Mouse (Mus musculus): ENCODE results near the gene Khnyn. TPM values are rescaled to one million over a fixed set of nuclear protein-coding genes. Genes with fewer than 3 reads are reported as not detected.

Gene Khnyn
- polyA plus RNA-seq, 1 experiment from 2014 or later: 38.8 TPM

GRCm38 (mm10) chr14:55862186-55862585 is 22.6 kb upstream of the Khnyn start:
- H3K9me3 ChIP-seq (replicated peaks): no peaks in the 10 kb centered on the region
- H3K36me3 ChIP-seq: peaks cover 78% of the 10 kb centered on the region
- H3K4me1 ChIP-seq: peaks cover 37% of the 10 kb centered on the region
- peak; percentile 27 for DNase-seq (ENCODE audit: low spot score)
- no peak overlapping the region for H3K4me3 ChIP-seq
- H3K27me3 ChIP-seq (ENCODE audit: low read depth, poor library complexity, severe bottlenecking): no peaks in the 10 kb centered on the region
- 85% methylated on average over 6 of the region's 6 CpGs for WGBS
- peak overlapping the region; percentile 26; the same call in 1 of the 2 replicates for H3K27ac ChIP-seq

- no peaks in the 10 kb centered on the region for H3K9me3 ChIP-seq (replicated peaks)
- H3K27ac ChIP-seq: peak overlapping the region; percentile 33
- peaks cover 29% of the 10 kb centered on the region for H3K4me1 ChIP-seq
- WGBS: 93% methylated on average over 10 of the region's 10 CpGs
- H3K4me3 ChIP-seq: no peak overlapping the region
- H3K36me3 ChIP-seq: peaks cover 77% of the 10 kb centered on the region
- DNase-seq (ENCODE audit: low spot score): no peak
- H3K27me3 ChIP-seq (ENCODE audit: low read depth, poor library complexity, severe bottlenecking): no peaks in the 10 kb centered on the region
Observed at GRCm38 (mm10) chr14:55862970-55863369, 21.8 kb upstream of the Khnyn start.

DNA sequence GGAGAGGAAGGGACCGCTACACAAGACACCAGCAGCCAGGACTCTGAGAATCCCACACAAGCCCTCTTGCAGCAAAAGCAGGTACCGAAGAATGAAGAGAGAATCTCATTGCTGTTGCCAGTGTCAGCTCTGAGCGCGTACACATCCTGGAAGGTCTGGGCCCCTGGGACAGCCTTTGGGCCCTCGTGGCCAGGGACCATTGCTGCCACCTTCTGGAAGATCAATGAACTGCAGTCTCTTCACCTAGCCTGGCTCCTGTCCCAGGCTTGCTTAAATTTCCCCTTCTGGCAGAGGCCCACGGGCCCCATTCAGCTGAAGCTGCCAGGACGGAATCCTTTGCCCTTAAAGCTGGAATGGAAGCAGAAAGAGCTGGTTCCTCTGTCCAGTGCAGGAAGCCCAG is 21.0 kb upstream of the Khnyn start:
- no peaks in the 10 kb centered on the region for H3K9me3 ChIP-seq (replicated peaks)
- H3K27me3 ChIP-seq (ENCODE audit: low read depth, poor library complexity, severe bottlenecking): no peaks in the 10 kb centered on the region
- H3K4me3 ChIP-seq: no peak overlapping the region
- H3K27ac ChIP-seq: no peak overlapping the region
- peak; percentile 86 for DNase-seq (ENCODE audit: low spot score)
- peaks cover 78% of the 10 kb centered on the region for H3K36me3 ChIP-seq
- 36% methylated on average over 7 of the region's 7 CpGs for WGBS
- H3K4me1 ChIP-seq: peaks cover 26% of the 10 kb centered on the region

DNA sequence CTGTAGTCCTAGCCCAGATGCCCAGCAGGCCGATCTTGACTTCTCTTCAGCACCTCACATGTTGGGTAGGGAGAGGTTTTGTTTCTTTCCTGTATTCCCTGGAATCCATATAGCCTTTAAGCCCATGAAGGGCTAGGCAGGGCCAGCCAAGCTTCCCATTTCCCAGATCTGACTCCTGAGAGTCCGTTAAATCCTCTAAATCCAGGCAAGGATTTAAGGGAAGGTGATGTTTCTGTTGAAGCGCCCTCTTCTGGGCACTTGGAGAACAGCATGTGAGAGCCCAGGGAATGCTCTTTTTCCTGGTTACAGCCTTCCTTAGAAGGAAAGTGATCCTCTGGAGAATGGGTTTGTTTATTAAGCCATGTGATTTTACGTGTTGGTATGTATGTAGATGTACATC is 17.8 kb upstream of the Khnyn start:
- 41% methylated on average over 4 of the region's 4 CpGs for WGBS
- H3K27ac ChIP-seq: no peak overlapping the region
- H3K36me3 ChIP-seq: peaks cover 99% of the 10 kb centered on the region
- no peaks in the 10 kb centered on the region for H3K27me3 ChIP-seq (ENCODE audit: low read depth, poor library complexity, severe bottlenecking)
- H3K4me1 ChIP-seq: peaks cover 16% of the 10 kb centered on the region
- no peak overlapping the region for H3K4me3 ChIP-seq
- no peaks in the 10 kb centered on the region for H3K9me3 ChIP-seq (replicated peaks)
- peak; percentile 77 for DNase-seq (ENCODE audit: low spot score)

GRCm38 (mm10) chr14:55868230-55869026 is 16.3 kb upstream of the Khnyn start:
- Histone ChIP-seq H3K4me3 (no peak overlapping the region), H3K27ac (no peak overlapping the region), H3K4me1 (peaks cover 10% of the 10 kb centered on the region), H3K27me3 (ENCODE audit: low read depth, poor library complexity, severe bottlenecking) (no peaks in the 10 kb centered on the region), H3K36me3 (peaks cover 99% of the 10 kb centered on the region), H3K9me3 (replicated peaks) (no peaks in the 10 kb centered on the region)
- DNase-seq (ENCODE audit: low spot score): no peak
- 88% methylated on average over 14 of the region's 14 CpGs for WGBS

DNA sequence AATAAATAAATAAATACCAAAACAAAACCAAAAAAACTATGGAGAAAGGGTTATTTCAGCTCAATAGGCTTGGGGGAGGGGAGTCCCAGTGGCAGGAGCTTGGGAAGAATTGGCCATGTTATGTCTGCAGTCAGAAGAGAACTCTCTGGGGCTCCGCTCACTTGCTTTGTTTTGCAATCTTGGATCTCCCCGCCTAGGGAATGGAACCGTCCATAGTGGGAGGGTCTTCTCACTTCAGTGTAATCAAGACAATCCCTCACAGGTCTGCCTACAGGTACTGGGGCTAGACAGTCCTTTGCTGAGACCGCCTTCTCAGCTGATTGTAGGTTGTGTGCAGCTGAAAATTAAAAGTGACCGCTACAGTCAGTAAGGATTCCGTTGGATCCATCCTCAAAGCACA is 15.2 kb upstream of the Khnyn start:
- 97% methylated on average over 6 of the region's 6 CpGs for WGBS
- DNase-seq (ENCODE audit: low spot score): no peak
- H3K4me3 ChIP-seq: no peak overlapping the region

GRCm38 (mm10) chr14:55872039-55872438 is 12.7 kb upstream of the Khnyn start:
- no peak overlapping the region for H3K27ac ChIP-seq
- no peak for DNase-seq (ENCODE audit: low spot score)
- H3K4me3 ChIP-seq: no peak overlapping the region
- no peaks in the 10 kb centered on the region for H3K27me3 ChIP-seq (ENCODE audit: low read depth, poor library complexity, severe bottlenecking)
- no peaks in the 10 kb centered on the region for H3K9me3 ChIP-seq (replicated peaks)
- peaks cover 63% of the 10 kb centered on the region for H3K36me3 ChIP-seq
- 92% methylated on average over 12 of the region's 12 CpGs for WGBS
- H3K4me1 ChIP-seq: peaks cover 24% of the 10 kb centered on the region

More for the DNA sequence above, 15.2 kb upstream of the Khnyn start:
- Histone ChIP-seq H3K27me3 (ENCODE audit: low read depth, poor library complexity, severe bottlenecking) (no peaks in the 10 kb centered on the region), H3K27ac (no peak overlapping the region), H3K9me3 (replicated peaks) (no peaks in the 10 kb centered on the region), H3K36me3 (peaks cover 88% of the 10 kb centered on the region), H3K4me1 (peaks cover 17% of the 10 kb centered on the region)

- DNase-seq (ENCODE audit: low spot score): no peak
- no peak overlapping the region for H3K4me3 ChIP-seq
- no peak overlapping the region; the same call in 1 of the 2 replicates for H3K27ac ChIP-seq
- peaks cover 29% of the 10 kb centered on the region for H3K4me1 ChIP-seq
- H3K27me3 ChIP-seq (ENCODE audit: low read depth, poor library complexity, severe bottlenecking): no peaks in the 10 kb centered on the region
- 91% methylated on average over 17 of the region's 17 CpGs for WGBS
- H3K36me3 ChIP-seq: peaks cover 59% of the 10 kb centered on the region
- H3K9me3 ChIP-seq (replicated peaks): no peaks in the 10 kb centered on the region
Observed at GRCm38 (mm10) chr14:55872551-55872950, 12.2 kb upstream of the Khnyn start.

GRCm38 (mm10) chr14:55873242-55873713 is 11.5 kb upstream of the Khnyn start:
- H3K4me1 ChIP-seq: peaks cover 35% of the 10 kb centered on the region
- H3K9me3 ChIP-seq (replicated peaks): no peaks in the 10 kb centered on the region
- H3K4me3 ChIP-seq: no peak overlapping the region
- WGBS: 90% methylated on average over 8 of the region's 8 CpGs
- H3K27me3 ChIP-seq (ENCODE audit: low read depth, poor library complexity, severe bottlenecking): no peaks in the 10 kb centered on the region
- peaks cover 52% of the 10 kb centered on the region for H3K36me3 ChIP-seq
- H3K27ac ChIP-seq: peak overlapping the region; percentile 59
- DNase-seq (ENCODE audit: low spot score): no peak

DNA sequence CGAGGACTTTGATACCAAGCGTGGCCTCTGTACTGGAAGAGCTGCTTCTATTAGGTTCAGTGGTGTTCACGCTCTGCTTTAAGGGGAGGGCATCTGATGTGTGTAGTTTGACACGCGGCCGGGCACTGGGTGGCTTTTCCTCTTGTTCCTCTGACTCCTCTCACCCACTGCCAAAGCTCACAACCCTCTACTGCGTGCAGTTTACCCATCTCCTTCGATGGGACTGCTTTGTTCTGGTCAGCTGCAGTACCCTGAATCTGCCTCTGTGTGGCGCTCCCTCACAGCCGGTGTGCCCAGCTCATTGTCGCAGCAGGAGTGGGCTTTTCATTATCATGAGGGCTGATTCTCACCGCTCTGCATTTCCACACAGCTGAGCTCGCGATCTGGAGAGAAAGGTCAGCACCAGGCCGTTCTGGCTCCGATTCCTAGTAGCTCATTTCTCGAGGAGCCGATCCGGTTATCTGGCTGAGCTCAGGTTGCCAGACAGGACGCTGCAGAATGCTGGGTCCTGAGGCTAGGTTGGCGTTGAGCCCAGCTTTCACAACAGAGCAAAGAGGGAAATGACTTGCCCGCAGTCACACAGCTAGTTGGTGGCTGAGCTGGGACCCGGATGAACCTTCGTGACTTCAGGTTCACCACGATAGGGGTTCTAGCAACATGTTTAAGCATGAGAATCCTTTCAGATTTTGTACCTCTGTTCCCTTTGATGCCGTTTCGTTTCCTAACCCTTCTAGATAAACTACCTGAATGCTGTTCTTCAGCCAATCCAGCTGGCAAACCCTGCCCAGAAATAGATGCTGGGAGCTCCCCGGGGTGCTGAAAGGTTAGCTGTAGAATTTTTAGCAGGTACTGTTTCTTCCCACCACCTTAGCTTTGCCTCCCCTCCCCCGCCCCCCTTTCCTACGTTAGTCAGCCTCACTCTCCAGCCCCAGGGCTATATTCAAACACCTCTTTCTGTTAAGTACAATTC is 10.7 kb upstream of the Khnyn start:
- DNase-seq (ENCODE audit: low spot score): peak; percentile 89
- 13% methylated on average over 30 of the region's 30 CpGs for WGBS
- Histone ChIP-seq H3K4me1 (peaks cover 42% of the 10 kb centered on the region), H3K36me3 (peaks cover 45% of the 10 kb centered on the region), H3K27me3 (ENCODE audit: low read depth, poor library complexity, severe bottlenecking) (no peaks in the 10 kb centered on the region), H3K4me3 (peak overlapping the region; percentile 31), H3K9me3 (replicated peaks) (no peaks in the 10 kb centered on the region), H3K27ac (peak overlapping the region; percentile 59)

DNA sequence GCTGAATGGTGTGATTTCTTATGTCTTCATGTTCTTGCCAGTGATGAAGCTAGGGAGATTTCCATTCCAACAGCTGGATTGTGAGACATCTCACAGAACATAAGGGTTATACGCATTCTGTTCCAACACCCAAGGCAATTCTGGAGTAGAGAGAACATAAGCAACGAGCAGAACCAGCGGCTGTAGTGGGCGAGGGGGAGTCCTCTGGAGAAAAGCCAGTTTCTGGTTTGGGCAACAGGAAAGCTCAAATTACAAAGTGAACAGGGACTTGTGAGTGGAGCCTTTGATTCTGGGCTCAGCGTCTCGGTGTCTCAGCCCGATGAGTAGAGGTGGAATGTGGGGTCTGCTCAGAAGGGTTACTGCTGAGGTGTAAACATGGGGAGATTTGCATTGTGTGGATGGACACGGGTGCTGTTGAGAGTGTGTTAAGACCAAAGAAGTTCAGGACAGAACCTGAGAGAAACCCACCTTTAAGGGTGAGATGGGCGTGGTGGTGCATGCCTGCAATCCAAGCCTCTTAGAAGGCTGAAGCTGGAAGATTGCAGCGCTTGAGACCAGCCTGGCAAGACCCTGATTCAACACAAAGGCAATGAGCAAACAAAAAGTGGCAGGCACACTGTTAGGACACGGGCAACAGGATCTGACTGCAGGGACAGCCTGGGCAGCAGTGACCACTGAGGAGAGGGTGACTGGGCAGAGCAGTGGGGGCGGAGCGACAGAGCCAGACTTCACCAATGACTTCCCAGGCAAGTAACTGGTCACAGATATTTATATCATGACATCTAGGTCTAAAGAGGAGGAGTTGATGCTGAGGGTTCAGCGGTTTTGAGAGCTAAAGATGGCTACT is 7.1 kb upstream of the Khnyn start:
- peaks cover 8% of the 10 kb centered on the region for H3K36me3 ChIP-seq
- peak; percentile 64 for DNase-seq (ENCODE audit: low spot score)
- no peaks in the 10 kb centered on the region for H3K9me3 ChIP-seq (replicated peaks)
- peak overlapping the region; percentile 46 for H3K4me3 ChIP-seq
- peaks cover 51% of the 10 kb centered on the region for H3K4me1 ChIP-seq
- H3K27me3 ChIP-seq (ENCODE audit: low read depth, poor library complexity, severe bottlenecking): no peaks in the 10 kb centered on the region
- 5% methylated on average over 14 of the region's 14 CpGs for WGBS
- H3K27ac ChIP-seq: peak overlapping the region; percentile 89

DNA sequence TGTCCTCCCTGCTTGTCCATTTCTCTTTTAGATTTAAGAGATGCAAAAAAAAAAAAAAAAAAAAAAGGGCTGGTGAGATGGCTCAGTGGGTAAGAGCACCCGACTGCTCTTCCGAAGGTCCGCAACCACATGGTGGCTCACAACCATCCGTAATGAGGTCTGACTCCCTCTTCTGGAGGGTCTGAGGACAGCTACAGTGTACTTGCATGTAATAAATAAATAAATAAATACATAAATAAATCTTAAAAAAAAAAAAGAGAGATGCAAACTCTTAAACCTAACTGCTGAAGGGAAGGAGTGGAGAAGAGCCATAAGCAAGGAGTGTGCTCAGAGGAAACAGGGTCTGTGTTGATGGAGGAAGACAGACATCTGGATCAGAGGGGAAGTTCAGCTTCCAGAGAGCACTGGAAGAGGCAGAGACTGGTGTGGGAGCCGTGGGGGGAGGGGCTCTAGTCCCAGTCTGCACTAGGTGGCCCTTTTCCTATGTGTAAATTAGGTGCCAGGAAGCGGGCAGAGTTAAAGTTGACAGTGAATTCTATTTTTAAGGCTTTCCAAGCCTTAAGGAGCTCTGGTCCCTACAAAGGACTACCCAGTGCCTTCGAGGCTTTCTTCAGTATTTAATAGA is 6.3 kb upstream of the Khnyn start:
- 17% methylated on average over 7 of the region's 7 CpGs for WGBS
- H3K4me3 ChIP-seq: peak overlapping the region; percentile 46
- no peak for DNase-seq (ENCODE audit: low spot score)
- H3K36me3 ChIP-seq: peaks cover under 1% of the 10 kb centered on the region
- peaks cover 53% of the 10 kb centered on the region for H3K4me1 ChIP-seq
- peak overlapping the region; percentile 89 for H3K27ac ChIP-seq
- H3K27me3 ChIP-seq (ENCODE audit: low read depth, poor library complexity, severe bottlenecking): no peaks in the 10 kb centered on the region
- H3K9me3 ChIP-seq (replicated peaks): no peaks in the 10 kb centered on the region
